Mouse (Mus musculus): ENCODE measurements around the gene Ank.

- TF ChIP-seq EP300 (IDR thresholded peaks at IDR 0.05; ENCODE audit: low read depth in 1 of 2, low read length in 2 of 2) (no peak), POLR2A (IDR thresholded peaks at IDR 0.05; ENCODE audit: control insufficient read depth in 1 of 2, insufficient read depth in 1 of 2, low read depth in 1 of 2, low read length in 2 of 2, poor library complexity in 1 of 2) (no peak), CTCF (IDR thresholded peaks at IDR 0.05 in 2 of 3, conservative IDR thresholded peaks at IDR 0.05 in 1 of 3; ENCODE audit: control insufficient read depth in 1 of 3, insufficient read depth in 1 of 3, low read depth in 2 of 3, low read length in 3 of 3, poor library complexity in 1 of 3, severe bottlenecking in 1 of 3) (no peak), RCOR1 (IDR thresholded peaks at IDR 0.05; ENCODE audit: low read depth, low read length) (no peak), NRF1 (IDR thresholded peaks at IDR 0.05; ENCODE audit: insufficient read depth, low read depth, low read length, poor library complexity, severe bottlenecking) (no peak), MXI1 (IDR thresholded peaks at IDR 0.05; ENCODE audit: low read depth, low read length) (no peak), GATA1 (IDR thresholded peaks at IDR 0.05; ENCODE audit: low read depth, low read length) (no peak), MAX (IDR thresholded peaks at IDR 0.05; ENCODE audit: low read length) (no peak), NELFE (IDR thresholded peaks at IDR 0.05; ENCODE audit: low read depth, low read length) (no peak), JUND (IDR thresholded peaks at IDR 0.05; ENCODE audit: low read depth, low read length) (no peak), ZNF384 (IDR thresholded peaks at IDR 0.05; ENCODE audit: low read depth, low read length) (no peak), HCFC1 (IDR thresholded peaks at IDR 0.05; ENCODE audit: low read depth, low read length) (no peak)
These were observed 2.6 kb upstream of the Ank start for GRCm38 (mm10) chr15:27463876-27464275.

Data from MEL (cell line).